19 mouse cellular contexts compared by ENCODE assay signal in genomic region chr6:91917286-91917685, GRCm38 (mm10). TPM values are rescaled to one million over a fixed set of nuclear protein-coding genes. Genes with fewer than 3 reads are reported as not detected.
DNase-seq lines count a peak whose midpoint lies in the region; ATAC-seq lines count a peak whose summit lies in the region.
"Had no signal": no experiment of that assay in that cellular context is flagged by ENCODE, and none has a peak within 500 bp of the region (broad histone marks: within the 10 kb centered on the region; RNA-seq: fewer than 3 reads in every experiment).

No protein-coding gene starts in this region.

- no peaks in the 10 kb centered on the region for H3K27me3 ChIP-seq in embryonic facial prominence, embryonic 14.5 days (replicated peaks; ENCODE audit: control insufficient read depth, insufficient read depth, low read length)
- H3K27me3 ChIP-seq in embryonic facial prominence, embryonic 10.5 days (replicated peaks; ENCODE audit: low read depth, poor library complexity, severe bottlenecking), result no peaks in the 10 kb centered on the region
- H3K27me3 ChIP-seq in megakaryocyte, embryonic 14.5 days (replicated peaks), result peaks cover 37% of the 10 kb centered on the region
- no peaks in the 10 kb centered on the region for H3K27me3 ChIP-seq in hindbrain, embryonic 13.5 days
- H3K27me3 ChIP-seq: heart, embryonic 15.5 days; hindbrain, embryonic 12.5 days; neural tube, embryonic 12.5 days had no signal

- H3K9ac ChIP-seq in embryonic facial prominence, embryonic 14.5 days (ENCODE audit: low read depth, low read length), result no peak overlapping the region
- no peak overlapping the region for H3K9ac ChIP-seq in hindbrain, embryonic 13.5 days
- H3K9ac ChIP-seq: heart, embryonic 15.5 days; hindbrain, embryonic 12.5 days; liver, embryonic 14.5 days; neural tube, embryonic 12.5 days had no signal

- WGBS in embryonic facial prominence, embryonic 14.5 days, result 36% methylated on average over 4 of the region's 4 CpGs
- 47% methylated on average over 4 of the region's 4 CpGs for WGBS in embryonic facial prominence, embryonic 10.5 days
- WGBS in hindbrain, embryonic 13.5 days, result 40% methylated on average over 4 of the region's 4 CpGs

- no peaks in the 10 kb centered on the region for H3K9me3 ChIP-seq in embryonic facial prominence, embryonic 14.5 days (ENCODE audit: control insufficient read depth, low read length)
- H3K9me3 ChIP-seq in embryonic facial prominence, embryonic 10.5 days, result no peaks in the 10 kb centered on the region
- H3K9me3 ChIP-seq in megakaryocyte, embryonic 14.5 days, result no peaks in the 10 kb centered on the region
- H3K9me3 ChIP-seq in hindbrain, embryonic 13.5 days, result no peaks in the 10 kb centered on the region
- H3K9me3 ChIP-seq: heart, embryonic 15.5 days; hindbrain, embryonic 12.5 days; neural tube, embryonic 12.5 days had no signal

- no peaks in the 10 kb centered on the region for H3K36me3 ChIP-seq in embryonic facial prominence, embryonic 14.5 days (ENCODE audit: control insufficient read depth, insufficient read depth, low read length)
- H3K36me3 ChIP-seq in embryonic facial prominence, embryonic 10.5 days (replicated peaks), result no peaks in the 10 kb centered on the region
- H3K36me3 ChIP-seq in megakaryocyte, embryonic 14.5 days (replicated peaks; ENCODE audit: low read length), result no peaks in the 10 kb centered on the region
- no peaks in the 10 kb centered on the region for H3K36me3 ChIP-seq in hindbrain, embryonic 13.5 days
- H3K36me3 ChIP-seq: heart, embryonic 15.5 days; hindbrain, embryonic 12.5 days; neural tube, embryonic 12.5 days had no signal

- intact Hi-C loops in left cerebral cortex, postnatal 14 days (cut with DNase I), result no loop called here

- no peaks in the 10 kb centered on the region for H3K4me1 ChIP-seq in embryonic facial prominence, embryonic 14.5 days (ENCODE audit: control insufficient read depth, insufficient read depth, low read length)
- peaks cover 10% of the 10 kb centered on the region; the same call in 1 of the 2 replicates for H3K4me1 ChIP-seq in embryonic facial prominence, embryonic 10.5 days
- H3K4me1 ChIP-seq in megakaryocyte, embryonic 14.5 days, result peaks cover 35% of the 10 kb centered on the region
- no peaks in the 10 kb centered on the region; the same call in none of the 2 replicates for H3K4me1 ChIP-seq in hindbrain, embryonic 13.5 days (replicated peaks)
- H3K4me1 ChIP-seq: heart, embryonic 15.5 days; neural tube, embryonic 12.5 days had no signal

- no peak overlapping the region for H3K4me3 ChIP-seq in embryonic facial prominence, embryonic 14.5 days (ENCODE audit: low read depth, low read length)
- H3K4me3 ChIP-seq in embryonic facial prominence, embryonic 10.5 days, result no peak overlapping the region
- peak overlapping the region; percentile 59 for H3K4me3 ChIP-seq in megakaryocyte, embryonic 14.5 days (replicated peaks)
- H3K4me3 ChIP-seq in hindbrain, embryonic 13.5 days, result no peak overlapping the region
- H3K4me3 ChIP-seq: heart, embryonic 15.5 days; hindbrain, embryonic 12.5 days; neural tube, embryonic 12.5 days had no signal

- H3K4me2 ChIP-seq in embryonic facial prominence, embryonic 14.5 days (ENCODE audit: low read depth, low read length), result no peak overlapping the region
- H3K4me2 ChIP-seq in hindbrain, embryonic 13.5 days, result no peak overlapping the region
- H3K4me2 ChIP-seq: heart, embryonic 15.5 days; hindbrain, embryonic 12.5 days; neural tube, embryonic 12.5 days had no signal

- no peak overlapping the region for H3K27ac ChIP-seq in embryonic facial prominence, embryonic 14.5 days (replicated peaks; ENCODE audit: low read depth, low read length)
- H3K27ac ChIP-seq in embryonic facial prominence, embryonic 10.5 days (replicated peaks), result no peak overlapping the region
- no peak overlapping the region for H3K27ac ChIP-seq in hindbrain, embryonic 13.5 days
- H3K27ac ChIP-seq: heart, embryonic 15.5 days; hindbrain, embryonic 12.5 days; liver, embryonic 14.5 days; neural tube, embryonic 12.5 days had no signal

- no peak for ATAC-seq in embryonic facial prominence, embryonic 14.5 days (ENCODE audit: low read depth)
- ATAC-seq in megakaryocyte, adult 5-6 weeks (ENCODE audit: poor library complexity, severe bottlenecking), result no peak
- ATAC-seq in hindbrain, embryonic 13.5 days (ENCODE audit: low FRiP score), result no peak
- ATAC-seq: intestine, postnatal 0 days; lung, postnatal 0 days had no signal

- peak; percentile 31 for DNase-seq in embryonic facial prominence, embryonic 14.5 days (ENCODE audit: low spot score)
- DNase-seq in embryonic facial prominence, embryonic 10.5 days (ENCODE audit: low spot score), result no peak
- DNase-seq in left cerebral cortex, postnatal 14 days (ENCODE audit: low spot score in 2 of 2), result peak; percentile 46 to 63
- no peak for DNase-seq in urinary bladder, postnatal 36 days (ENCODE audit: low spot score in 2 of 2)
- DNase-seq in urinary bladder, postnatal 4 days (ENCODE audit: low spot score in 2 of 2), result no peak
- DNase-seq: adrenal gland, postnatal 14 days; cerebellum, adult 9-11 months; heart, adult 18-20 months; kidney, postnatal 14 days; thymus, adult 18-20 months had no signal

RNA-seq across cellular contexts. Expression of gene 4930590J08Rik, which starts 14.7 kb away (rescaled TPM):
- polyA plus RNA-seq in embryonic facial prominence, embryonic 14.5 days (2014; fragmentation: Nextera tagmentation; extraction: Ambion mirVana), result 0.32 and 0.55 TPM in 2 replicates
- 0.47 and 0.51 TPM in 2 replicates for polyA plus RNA-seq in embryonic facial prominence, embryonic 10.5 days (2016; fragmentation: Nextera tagmentation; extraction: Ambion mirVana)
- polyA plus RNA-seq in megakaryocyte, embryonic 14.5 days (2012; ENCODE audit: insufficient read depth, low replicate concordance), result 0.03 and 2.0 TPM in 2 replicates
- total RNA-seq in megakaryocyte, adult 5-6 weeks (2015), result 1.1 TPM in 2 replicates
- 0.15 and 0.53 TPM in 2 replicates for total RNA-seq in megakaryocyte, adult 5-6 weeks (2017)
- 1 to 10 TPM; 1.6 to 2.6 TPM for total RNA-seq in left cerebral cortex, postnatal 14 days (2021)
- 1.2 and 1.4 TPM in 2 replicates for polyA plus RNA-seq in hindbrain, embryonic 13.5 days (2015; fragmentation: Nextera tagmentation; extraction: Ambion mirVana)

RNA-seq across cellular contexts. Expression of gene Ccdc174, which starts 39.4 kb away (rescaled TPM):
- 27.0 and 27.8 TPM in 2 replicates for polyA plus RNA-seq in embryonic facial prominence, embryonic 14.5 days (2014; fragmentation: Nextera tagmentation; extraction: Ambion mirVana)
- polyA plus RNA-seq in embryonic facial prominence, embryonic 10.5 days (2016; fragmentation: Nextera tagmentation; extraction: Ambion mirVana), result 36.2 and 38.3 TPM in 2 replicates
- 2.6 and 6.0 TPM in 2 replicates for polyA plus RNA-seq in megakaryocyte, embryonic 14.5 days (2012; ENCODE audit: insufficient read depth, low replicate concordance)
- total RNA-seq in megakaryocyte, adult 5-6 weeks (2015), result 31.2 and 34.3 TPM in 2 replicates
- total RNA-seq in megakaryocyte, adult 5-6 weeks (2017), result 49.0 and 49.9 TPM in 2 replicates
- total RNA-seq in left cerebral cortex, postnatal 14 days (2021), result 10 to 100 TPM; 19.5 to 21.3 TPM
- polyA plus RNA-seq in hindbrain, embryonic 13.5 days (2015; fragmentation: Nextera tagmentation; extraction: Ambion mirVana), result 50.5 TPM in 2 replicates

Comparison
In these comparisons a context has a peak if more than half of its experiments do, and no peak if none do; other contexts are left out.
1. DNase-seq: peak in embryonic facial prominence, embryonic 14.5 days (single experiment) and left cerebral cortex, postnatal 14 days (2 of 2); none in embryonic facial prominence, embryonic 10.5 days (single experiment), urinary bladder, postnatal 36 days (0 of 2) and urinary bladder, postnatal 4 days (0 of 2).